Mouse (Mus musculus) spleen, adult 2 months (tissue): ENCODE results near the gene Adcy10. TPM values are rescaled to one million over a fixed set of nuclear protein-coding genes. Genes with fewer than 3 reads are reported as not detected.

Source experiments
- DNase-seq, 2 experiments: peaks; one replicate each; pipeline versions ENCODE4 v3.0.0 to v3.0.0-alpha.2; 2012 to 2021; ENCODE audit warnings: low spot score in 2 of 2, low read depth in 1 of 2
- H3K27ac ChIP-seq: fragments of 200-500 bp; 2 replicates; pipeline ENCODE4 v1.5.1; 2012; ENCODE audit warnings: low read length, inconsistent platforms; ENCODE audit not compliant: insufficient read depth
- H3K27me3 ChIP-seq: fragments of 200-500 bp; 2 replicates; pipeline ENCODE4 v1.6.1; 2012; ENCODE audit warnings: mild to moderate bottlenecking, moderate library complexity, low read length, inconsistent platforms; ENCODE audit not compliant: control insufficient read depth, insufficient read depth
- H3K36me3 ChIP-seq: fragments of 200-500 bp; 2 replicates; pipeline ENCODE4 v1.6.1; 2012; ENCODE audit warnings: mild to moderate bottlenecking, low read length, inconsistent platforms; ENCODE audit not compliant: control insufficient read depth, insufficient read depth
- H3K4me1 ChIP-seq: fragments of 200-500 bp; 2 replicates; pipeline ENCODE4 v1.6.1; 2011; ENCODE audit warnings: inconsistent platforms; ENCODE audit not compliant: control insufficient read depth, insufficient read depth, insufficient read length
- H3K4me3 ChIP-seq: fragments of 200-500 bp; 2 replicates; pipeline ENCODE4 v1.5.1; 2011; ENCODE audit warnings: mild to moderate bottlenecking, inconsistent platforms; ENCODE audit not compliant: insufficient read depth, insufficient read length; ENCODE audit errors: extremely low read depth
- CTCF ChIP-seq: fragments of 200-500 bp; IDR thresholded peaks from 2 replicates; pipeline ENCODE4 v1.5.1; 2011; ENCODE audit warnings: mild to moderate bottlenecking, inconsistent platforms; ENCODE audit not compliant: insufficient read depth, insufficient read length, insufficient replicate concordance; ENCODE audit errors: extremely low read depth
- POLR2A ChIP-seq: fragments of 200-500 bp; IDR thresholded peaks from 2 replicates; pipeline ENCODE4 v1.6.1; 2011; ENCODE audit warnings: low read depth, low read length, inconsistent platforms
- WGBS: fragments of 180-500 bp; shearing (Covaris S2); methylation state at CpG from one replicate; pipeline ENCODE4 v1.1.7; 2018; 5-methylcytosine and 5-hydroxymethylcytosine counted together
- polyA plus RNA-seq: library from polyadenylated mRNA; depleted of rRNA; stranded (reverse); fragments of >200 nt; gene quantifications from 2 replicates; pipeline ENCODE4 v1.2.3, GENCODE M21; 2012

Adcy10 gene
- polyA plus RNA-seq, 1 experiment = 0.06 TPM

GRCm38 (mm10) chr1:165610321-165610999 is 125.5 kb downstream of the Adcy10 start:
- Histone ChIP-seq H3K4me1 (no peaks in the 10 kb centered on the region), H3K4me3 (no peak overlapping the region), H3K27me3 (no peaks in the 10 kb centered on the region), H3K36me3 (no peaks in the 10 kb centered on the region), H3K27ac (no peak overlapping the region)
- no peak for DNase-seq
- WGBS = 60% methylated on average over 9 of the region's 9 CpGs
- TF ChIP-seq CTCF = no peak
- TF ChIP-seq POLR2A = no peak

DNA sequence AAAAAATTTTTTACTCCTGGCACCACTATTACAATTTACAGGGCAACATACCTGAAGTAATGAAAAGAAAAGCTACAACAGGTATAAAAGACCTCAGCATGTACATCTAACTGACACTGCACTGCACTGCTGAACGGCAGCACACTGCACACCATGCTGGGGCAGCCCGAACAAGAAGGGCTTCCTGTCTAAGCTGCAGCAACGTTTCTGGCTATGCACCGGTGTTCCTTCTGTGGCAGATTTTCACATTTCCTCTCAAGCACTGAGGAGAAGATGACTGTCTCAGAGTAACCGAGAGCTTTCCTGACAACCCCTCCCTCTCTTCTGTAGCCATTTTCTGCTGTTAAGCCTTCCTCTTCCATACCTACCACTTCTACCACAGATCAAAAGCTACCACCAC is 127.7 kb downstream of the Adcy10 start:
- Histone ChIP-seq H3K27me3 (no peaks in the 10 kb centered on the region), H3K36me3 (no peaks in the 10 kb centered on the region), H3K27ac (no peak overlapping the region), H3K4me1 (no peaks in the 10 kb centered on the region), H3K4me3 (no peak overlapping the region)
- TF ChIP-seq CTCF (no peak), POLR2A (no peak)
- no peak for DNase-seq
- WGBS = 3% methylated on average over 5 of the region's 5 CpGs

GRCm38 (mm10) chr1:165613926-165614325 is 128.9 kb downstream of the Adcy10 start:
- TF ChIP-seq POLR2A (no peak), CTCF (no peak)
- H3K4me1 ChIP-seq = no peaks in the 10 kb centered on the region
- H3K27me3 ChIP-seq = no peaks in the 10 kb centered on the region
- DNase-seq = no peak
- WGBS = 93% methylated on average over 4 of the region's 4 CpGs
- H3K36me3 ChIP-seq = no peaks in the 10 kb centered on the region
- H3K4me3 ChIP-seq = no peak overlapping the region
- no peak overlapping the region for H3K27ac ChIP-seq

- Histone ChIP-seq H3K27me3 (no peaks in the 10 kb centered on the region), H3K4me1 (no peaks in the 10 kb centered on the region), H3K27ac (no peak overlapping the region), H3K36me3 (no peaks in the 10 kb centered on the region), H3K4me3 (no peak overlapping the region)
- WGBS = 88% methylated on average over 3 of the region's 3 CpGs
- TF ChIP-seq POLR2A (no peak), CTCF (no peak)
- DNase-seq = no peak
Observed at GRCm38 (mm10) chr1:165614793-165615192, 129.8 kb downstream of the Adcy10 start.

- H3K27ac ChIP-seq = peak overlapping the region; percentile 20; the same call in 1 of the 2 replicates
- H3K4me1 ChIP-seq = no peaks in the 10 kb centered on the region
- DNase-seq = no peak
- 74% methylated on average over 7 of the region's 7 CpGs for WGBS
- no peak for TF ChIP-seq POLR2A
- no peak for TF ChIP-seq CTCF
- no peaks in the 10 kb centered on the region for H3K36me3 ChIP-seq
- H3K4me3 ChIP-seq = no peak overlapping the region
- H3K27me3 ChIP-seq = no peaks in the 10 kb centered on the region
Observed at GRCm38 (mm10) chr1:165616652-165617051, 131.7 kb downstream of the Adcy10 start.

- Histone ChIP-seq H3K27me3 (no peaks in the 10 kb centered on the region), H3K27ac (peak overlapping the region; percentile 20; the same call in 1 of the 2 replicates), H3K4me3 (no peak overlapping the region), H3K4me1 (no peaks in the 10 kb centered on the region), H3K36me3 (no peaks in the 10 kb centered on the region)
- no peak for TF ChIP-seq CTCF
- TF ChIP-seq POLR2A = no peak
- WGBS = 73% methylated on average over 15 of the region's 15 CpGs
- DNase-seq = no peak
Observed at GRCm38 (mm10) chr1:165617166-165617891, 132.3 kb downstream of the Adcy10 start.

GRCm38 (mm10) chr1:165618201-165618624 is 133.2 kb downstream of the Adcy10 start:
- Histone ChIP-seq H3K4me1 (no peaks in the 10 kb centered on the region), H3K4me3 (no peak overlapping the region), H3K27me3 (no peaks in the 10 kb centered on the region), H3K27ac (peak overlapping the region; percentile 33), H3K36me3 (no peaks in the 10 kb centered on the region)
- DNase-seq = no peak
- TF ChIP-seq POLR2A = no peak
- no peak for TF ChIP-seq CTCF
- WGBS = 76% methylated on average over 9 of the region's 9 CpGs
